Mouse (Mus musculus) spleen, postnatal 10 days (tissue): Measurements from ENCODE around the gene Glyr1.

Experiments
- DNase-seq, 2 experiments: peaks; one replicate each; pipeline ENCODE4 v3.0.0; 2021 to 2022; ENCODE audit warnings: low spot score in 2 of 2

The Glyr1 gene

DNA sequence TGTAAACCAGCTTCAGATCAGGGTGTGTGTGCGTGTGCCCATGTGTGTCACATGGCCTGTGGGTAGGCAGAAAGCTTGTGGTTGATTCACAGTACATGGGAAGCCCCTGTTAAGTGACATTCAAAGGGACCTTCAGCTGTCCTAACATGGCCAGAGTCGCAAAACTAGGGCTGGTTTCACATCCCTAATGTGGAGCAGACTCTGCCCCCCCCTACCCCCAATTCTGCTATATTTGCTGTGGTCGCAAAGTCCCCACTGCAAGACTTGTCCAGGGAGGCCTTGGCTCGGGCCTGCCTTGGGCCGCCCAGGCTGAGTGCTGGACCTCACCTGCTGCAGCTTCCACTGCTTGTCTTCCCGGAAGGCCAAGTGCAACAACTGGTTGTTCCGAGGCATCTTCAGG, 38.4 kb downstream of the Glyr1 start:
- peak; percentile 17 to 48 for DNase-seq

DNA sequence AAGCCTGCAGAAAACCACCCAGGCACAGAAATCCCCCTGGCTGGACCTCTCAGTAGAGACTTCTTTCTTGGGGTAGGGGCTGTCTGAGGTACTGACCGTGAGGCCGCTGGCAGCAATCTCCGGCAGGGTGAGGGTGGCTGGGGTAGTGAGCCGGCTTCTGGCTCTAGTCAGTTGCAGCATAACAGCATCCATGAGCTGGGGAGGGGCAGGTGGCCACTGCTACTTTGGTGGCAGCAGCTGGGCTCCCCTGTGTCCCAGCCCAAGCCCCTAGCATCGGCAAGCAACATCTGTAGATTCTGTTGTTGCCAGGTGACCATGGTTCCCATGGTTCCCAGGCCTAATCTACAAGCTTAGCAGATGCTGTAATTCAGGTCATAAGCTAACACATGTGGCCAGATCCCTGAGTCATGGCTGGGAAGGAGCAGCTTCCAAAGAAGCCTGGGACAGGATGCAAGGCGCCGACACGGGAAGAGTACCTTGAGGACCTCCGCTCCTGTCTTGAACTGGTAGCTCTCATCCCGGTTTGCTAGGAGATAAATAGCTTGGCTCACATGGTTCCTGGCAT, 39.2 kb downstream of the Glyr1 start:
- DNase-seq: no peak

- DNase-seq: no peak
Observed at GRCm38 (mm10) chr16:5008076-5008475, 41.6 kb downstream of the Glyr1 start.

GRCm38 (mm10) chr16:5007492-5007891, 42.2 kb downstream of the Glyr1 start:
- no peak for DNase-seq

- DNase-seq: no peak
Observed at GRCm38 (mm10) chr16:5007067-5007466, 42.6 kb downstream of the Glyr1 start, which contains the start of gene Smim22. Gene Smim22, plus strand, starts transcription at chr16:5007288.

DNA sequence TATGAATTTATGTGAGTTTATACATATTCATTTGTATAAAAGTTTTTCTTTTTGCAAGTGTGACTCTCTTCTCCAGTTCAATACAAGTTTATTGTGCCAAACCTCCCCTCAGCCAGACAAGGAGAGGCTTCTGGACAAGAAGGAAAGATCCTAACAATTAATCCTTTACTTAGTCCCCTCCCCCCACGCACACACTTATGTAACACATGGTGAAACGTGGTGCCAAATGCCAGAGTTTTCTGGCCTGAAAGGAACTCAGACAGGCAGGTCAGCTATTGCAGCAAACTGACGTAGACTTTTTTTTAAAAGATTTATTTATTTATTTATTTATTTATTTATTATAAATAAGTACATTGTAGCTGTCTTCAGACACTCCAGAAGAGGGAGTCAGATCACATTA, 49.1 kb downstream of the Glyr1 start:
- DNase-seq: no peak

DNA sequence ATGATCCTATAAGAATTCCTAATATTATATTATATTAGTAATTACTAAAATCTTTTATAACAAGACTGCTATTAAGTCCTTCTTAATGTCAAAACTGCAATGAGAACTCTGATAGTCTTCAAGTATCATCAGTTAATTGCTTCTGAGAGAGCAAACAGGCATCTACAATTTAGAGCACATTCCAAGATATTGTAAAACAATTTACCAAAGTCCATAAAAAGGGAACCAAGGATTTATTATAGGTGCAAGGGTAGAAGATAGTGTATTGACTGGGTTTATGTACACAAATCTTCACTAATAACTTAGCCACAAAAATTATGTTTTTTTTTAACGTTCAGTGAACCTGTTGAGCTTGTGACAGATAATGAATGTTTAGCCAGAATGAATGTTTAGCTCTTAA, 50.7 kb downstream of the Glyr1 start:
- no peak for DNase-seq

GRCm38 (mm10) chr16:4997553-4997952, 52.1 kb downstream of the Glyr1 start, which contains the start of gene Sept12:
Gene Sept12, minus strand, starts transcription at chr16:4997852.
- no peak for DNase-seq

- no peak for DNase-seq
Observed at GRCm38 (mm10) chr16:4993276-4993675, 56.4 kb downstream of the Glyr1 start.

DNA sequence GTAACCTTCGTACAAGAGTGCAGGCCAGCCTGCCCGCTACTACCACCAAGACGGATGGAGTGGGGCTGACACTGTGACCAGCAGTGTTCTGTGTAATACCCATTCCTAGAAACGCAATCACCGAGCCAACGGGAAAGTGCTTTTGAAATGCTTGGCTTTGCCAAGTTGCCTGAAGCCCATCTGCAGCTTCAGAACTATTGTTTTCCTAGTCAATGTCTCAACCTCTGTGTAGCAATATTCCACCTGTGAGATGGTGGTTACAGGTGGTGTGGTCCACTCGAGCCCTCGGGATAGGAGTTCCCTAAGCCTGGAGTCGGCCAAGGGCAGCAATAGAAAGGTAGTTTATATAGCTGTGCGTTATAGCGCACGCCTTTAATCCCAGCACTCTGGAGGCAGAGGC, 64.9 kb downstream of the Glyr1 start:
- no peak for DNase-seq

DNA sequence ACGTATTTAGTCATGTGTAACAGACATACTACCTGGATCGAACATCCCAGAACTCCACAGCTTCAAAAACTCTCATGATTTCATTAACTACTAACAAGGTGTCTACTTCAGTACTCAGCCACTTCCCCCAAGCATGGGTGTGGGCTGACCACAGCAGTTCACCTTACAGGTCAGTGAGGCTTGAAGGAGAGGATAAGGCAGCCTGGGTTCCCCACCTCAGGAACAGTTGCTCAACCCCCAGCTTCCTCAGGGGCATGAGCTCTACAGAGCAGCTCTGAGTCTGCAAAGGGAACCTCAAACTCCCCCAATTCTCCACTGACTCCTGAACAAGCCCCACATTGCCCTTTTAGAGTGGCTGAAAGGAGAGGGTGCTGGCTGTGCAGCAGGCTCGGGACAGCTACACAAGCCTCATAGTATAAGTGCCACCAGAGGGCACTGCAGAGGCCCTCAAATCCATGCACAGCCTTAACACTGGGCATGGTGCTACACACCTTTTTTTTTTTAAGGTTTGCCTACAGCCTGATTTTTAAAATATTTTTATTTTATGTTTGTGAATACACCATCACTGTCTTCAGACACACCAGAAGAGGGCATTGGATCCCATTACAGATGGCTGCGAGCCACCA, 69.8 kb downstream of the Glyr1 start:
- peak; percentile 27 to 51 for DNase-seq

DNA sequence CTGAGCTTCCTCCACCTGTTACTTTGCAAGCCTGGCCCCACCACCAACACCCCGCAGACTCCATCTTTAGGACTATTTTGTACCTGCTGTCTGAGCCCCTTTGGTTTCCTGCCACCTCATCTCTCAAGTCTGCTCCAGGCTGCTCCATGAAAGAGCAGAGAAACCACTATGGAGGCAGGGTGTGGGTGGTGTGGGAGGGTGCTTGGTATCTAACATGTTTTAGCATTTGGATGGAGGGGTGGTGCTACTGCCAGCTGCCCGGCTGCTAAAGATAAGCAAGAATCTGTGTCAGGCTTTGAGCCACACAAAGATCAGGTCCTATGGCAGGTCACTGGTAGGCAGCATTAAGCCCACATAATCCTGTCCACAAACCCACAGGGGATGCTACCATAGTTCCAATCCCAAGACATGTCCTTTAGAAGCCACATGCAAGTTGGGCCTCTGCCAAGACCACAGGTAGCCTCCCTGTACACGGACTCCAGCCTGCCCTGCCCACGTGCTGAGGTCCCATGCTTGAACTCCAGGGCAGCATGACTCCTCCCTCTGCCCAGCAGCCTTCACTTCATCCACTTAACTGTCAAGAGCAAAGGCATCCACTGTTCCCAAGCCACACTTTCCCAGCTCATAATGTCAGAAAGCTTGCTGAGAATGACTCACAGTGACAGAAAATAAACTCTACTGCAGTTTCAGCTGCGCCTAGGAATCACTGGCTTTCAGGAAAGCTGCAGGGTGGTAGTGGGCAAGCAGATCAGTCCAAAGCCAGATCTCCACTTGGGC, 71.2 kb downstream of the Glyr1 start:
- DNase-seq: no peak

DNA sequence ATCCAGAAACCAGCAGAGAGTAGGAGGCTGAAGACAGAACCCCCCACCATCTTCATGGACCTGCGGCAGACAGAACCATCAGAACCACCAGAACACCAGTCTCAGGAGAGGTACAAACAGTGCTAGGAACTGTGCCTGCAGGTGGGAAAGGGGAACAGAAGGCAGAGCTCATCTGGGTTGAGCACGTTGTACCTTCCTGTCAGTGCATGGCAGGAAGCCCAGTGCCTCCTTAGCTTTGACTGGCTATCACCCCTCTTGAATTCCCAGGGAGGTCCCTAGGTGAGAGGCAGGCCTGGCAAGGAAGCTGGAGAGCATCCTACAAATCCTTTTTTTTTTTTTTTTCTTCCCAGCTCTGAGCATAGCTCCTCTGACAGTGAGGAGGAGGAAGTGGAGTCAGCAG, 73.5 kb downstream of the Glyr1 start:
- no peak for DNase-seq

DNA sequence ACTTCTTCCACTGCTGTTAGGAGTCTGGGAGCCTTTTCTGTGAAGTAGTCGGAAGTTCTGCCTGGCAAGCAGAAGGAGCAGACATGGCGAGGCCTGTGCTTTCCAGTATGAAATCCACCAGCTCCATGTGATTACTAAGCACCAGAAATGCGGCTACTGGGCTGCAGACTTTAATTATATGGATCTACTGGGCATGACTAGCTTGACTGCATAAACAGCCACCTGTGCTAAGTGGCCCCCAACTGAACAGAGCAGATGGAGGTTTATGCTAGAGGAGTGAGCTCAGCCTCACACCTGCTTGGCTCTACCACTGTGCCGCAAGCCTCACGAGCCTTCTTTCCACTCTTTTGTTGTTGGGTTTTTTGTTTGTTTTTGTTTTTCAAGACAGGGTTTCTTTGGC, 75.1 kb downstream of the Glyr1 start:
- no peak for DNase-seq

- DNase-seq: peak in 1 of 2 experiments; percentile 49
Observed at GRCm38 (mm10) chr16:4971626-4972025, 78.0 kb downstream of the Glyr1 start.

DNA sequence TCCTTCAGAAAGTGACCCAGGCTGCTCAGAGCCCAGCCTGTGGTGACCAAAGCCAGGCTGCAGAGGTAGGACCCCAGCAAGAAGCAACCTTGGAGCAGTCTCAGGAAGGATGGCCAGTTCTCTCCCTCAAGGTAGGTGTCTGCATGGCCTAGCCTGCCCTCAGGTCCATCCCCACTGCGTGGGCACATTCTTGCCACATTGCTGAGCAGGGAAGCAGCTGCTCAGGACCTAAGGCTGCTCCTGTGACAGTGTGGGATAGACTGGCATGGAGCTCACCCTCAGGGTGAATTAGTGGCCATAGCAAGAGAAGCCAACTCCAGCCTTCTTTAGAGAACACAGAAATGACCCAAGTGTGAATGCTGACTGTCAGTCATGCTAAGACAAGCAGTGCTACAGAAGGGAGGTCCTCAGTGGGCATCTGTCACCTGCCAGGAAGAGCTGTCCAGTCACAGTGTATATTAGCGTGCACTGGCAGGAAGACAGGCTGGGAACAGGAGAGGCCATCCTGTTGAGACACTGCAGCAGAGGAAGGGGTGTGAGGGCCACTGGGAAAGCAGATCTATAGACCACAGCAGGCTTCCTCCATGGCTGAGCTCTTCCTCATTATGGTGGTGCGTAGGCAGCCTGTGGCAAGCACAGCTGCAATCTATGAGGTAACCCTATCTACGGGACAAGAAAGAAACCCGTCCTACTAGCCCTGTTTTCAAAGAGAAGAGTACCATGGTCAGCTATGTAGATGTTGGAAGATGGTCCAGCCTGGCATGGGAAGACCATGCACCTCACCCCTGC, 80.4 kb downstream of the Glyr1 start:
- DNase-seq: peak in 1 of 2 experiments; percentile 33

GRCm38 (mm10) chr16:4968426-4968825, 81.2 kb downstream of the Glyr1 start:
- no peak for DNase-seq

- no peak for DNase-seq
Observed at GRCm38 (mm10) chr16:4965392-4966129, 84.1 kb downstream of the Glyr1 start.

GRCm38 (mm10) chr16:4964731-4965391, 84.8 kb downstream of the Glyr1 start:
- no peak for DNase-seq
